Mouse (Mus musculus): ENCODE measurements at regions not wholly inside any gene's neighbourhood (a gene's known extent, or its start where the extent isn't known, plus 50 kb on each side); places are given as distances from the start of the nearest gene placed in this dataset.

- Histone ChIP-seq H3K4me3 (ENCODE audit: insufficient read depth, poor library complexity, severe bottlenecking) (no peak overlapping the region), H3ac (ENCODE audit: control insufficient read depth, insufficient read length, low read depth) (no peak overlapping the region), H3K79me2 (ENCODE audit: control insufficient read depth, insufficient read depth) (no peaks in the 10 kb centered on the region), H3K36me3 (ENCODE audit: control insufficient read depth, insufficient read depth) (no peaks in the 10 kb centered on the region), H3K79me3 (ENCODE audit: low read depth) (no peaks in the 10 kb centered on the region), H3K27me3 (ENCODE audit: control insufficient read depth, insufficient read depth, insufficient read length) (no peaks in the 10 kb centered on the region)
- TF ChIP-seq CEBPB (IDR thresholded peaks at IDR 0.05; ENCODE audit: low read depth) = no peak
- no peak for TF ChIP-seq USF1 (IDR thresholded peaks at IDR 0.05; ENCODE audit: low read depth)
- no peak for TF ChIP-seq MYOD1 (IDR thresholded peaks at IDR 0.05; ENCODE audit: control insufficient read depth, insufficient read length, low read depth)
- TF ChIP-seq MYOG (IDR thresholded peaks at IDR 0.05; ENCODE audit: control insufficient read depth, extremely low read depth, insufficient read length) = no peak
- TF ChIP-seq MAX (IDR thresholded peaks at IDR 0.05) = no peak
- no peak for TF ChIP-seq CTCF (IDR thresholded peaks at IDR 0.05; ENCODE audit: control insufficient read depth, insufficient read depth, insufficient read length)
- no peak for TF ChIP-seq FOSL1 (IDR thresholded peaks at IDR 0.05; ENCODE audit: insufficient read depth, low read length, poor library complexity, severe bottlenecking)
These were observed 196.9 kb downstream of the Sec61b start for GRCm38 (mm10) chr4:47671362-47671761.

- Histone ChIP-seq H3K4me3 (ENCODE audit: insufficient read depth, poor library complexity, severe bottlenecking) (no peak overlapping the region), H3K79me3 (ENCODE audit: low read depth) (no peaks in the 10 kb centered on the region), H3K27me3 (ENCODE audit: control insufficient read depth, insufficient read depth, insufficient read length) (no peaks in the 10 kb centered on the region), H3ac (ENCODE audit: control insufficient read depth, insufficient read length, low read depth) (no peak overlapping the region), H3K36me3 (ENCODE audit: control insufficient read depth, insufficient read depth) (no peaks in the 10 kb centered on the region), H3K79me2 (ENCODE audit: control insufficient read depth, insufficient read depth) (no peaks in the 10 kb centered on the region)
- TF ChIP-seq CEBPB (IDR thresholded peaks at IDR 0.05; ENCODE audit: low read depth) = no peak
- TF ChIP-seq MYOG (IDR thresholded peaks at IDR 0.05; ENCODE audit: control insufficient read depth, extremely low read depth, insufficient read length) = no peak
- TF ChIP-seq MAX (IDR thresholded peaks at IDR 0.05) = no peak
- no peak for TF ChIP-seq FOSL1 (IDR thresholded peaks at IDR 0.05; ENCODE audit: insufficient read depth, low read length, poor library complexity, severe bottlenecking)
These were observed 206.7 kb downstream of the Sec61b start for GRCm38 (mm10) chr4:47681141-47681540.

GRCm38 (mm10) chr4:47691207-47691606 is 216.7 kb downstream of the Sec61b start:
- H3K4me3 ChIP-seq (ENCODE audit: insufficient read depth, poor library complexity, severe bottlenecking) = no peak overlapping the region
- H3K27me3 ChIP-seq (ENCODE audit: control insufficient read depth, insufficient read depth, insufficient read length) = no peaks in the 10 kb centered on the region
- no peaks in the 10 kb centered on the region for H3K79me2 ChIP-seq (ENCODE audit: control insufficient read depth, insufficient read depth)
- no peak overlapping the region for H3ac ChIP-seq (ENCODE audit: control insufficient read depth, insufficient read length, low read depth)
- no peaks in the 10 kb centered on the region for H3K79me3 ChIP-seq (ENCODE audit: low read depth)
- TF ChIP-seq CTCF (IDR thresholded peaks at IDR 0.05; ENCODE audit: control insufficient read depth, insufficient read depth, insufficient read length) (no peak), MYOG (IDR thresholded peaks at IDR 0.05; ENCODE audit: control insufficient read depth, extremely low read depth, insufficient read length) (no peak), MAX (IDR thresholded peaks at IDR 0.05) (no peak), CEBPB (IDR thresholded peaks at IDR 0.05; ENCODE audit: low read depth) (no peak), FOSL1 (IDR thresholded peaks at IDR 0.05; ENCODE audit: insufficient read depth, low read length, poor library complexity, severe bottlenecking) (no peak), MYOD1 (IDR thresholded peaks at IDR 0.05; ENCODE audit: control insufficient read depth, insufficient read length, low read depth) (no peak), USF1 (IDR thresholded peaks at IDR 0.05; ENCODE audit: low read depth) (no peak)
- no peaks in the 10 kb centered on the region for H3K36me3 ChIP-seq (ENCODE audit: control insufficient read depth, insufficient read depth)

- Histone ChIP-seq H3ac (ENCODE audit: control insufficient read depth, insufficient read length, low read depth) (no peak overlapping the region), H3K36me3 (ENCODE audit: control insufficient read depth, insufficient read depth) (no peaks in the 10 kb centered on the region), H3K27me3 (ENCODE audit: control insufficient read depth, insufficient read depth, insufficient read length) (no peaks in the 10 kb centered on the region), H3K4me3 (ENCODE audit: insufficient read depth, poor library complexity, severe bottlenecking) (no peak overlapping the region), H3K79me3 (ENCODE audit: low read depth) (no peaks in the 10 kb centered on the region), H3K79me2 (ENCODE audit: control insufficient read depth, insufficient read depth) (no peaks in the 10 kb centered on the region)
- no peak for TF ChIP-seq USF1 (IDR thresholded peaks at IDR 0.05; ENCODE audit: low read depth)
- TF ChIP-seq FOSL1 (IDR thresholded peaks at IDR 0.05; ENCODE audit: insufficient read depth, low read length, poor library complexity, severe bottlenecking) = no peak
- no peak for TF ChIP-seq CEBPB (IDR thresholded peaks at IDR 0.05; ENCODE audit: low read depth)
- TF ChIP-seq CTCF (IDR thresholded peaks at IDR 0.05; ENCODE audit: control insufficient read depth, insufficient read depth, insufficient read length) = no peak
- no peak for TF ChIP-seq MYOG (IDR thresholded peaks at IDR 0.05; ENCODE audit: control insufficient read depth, extremely low read depth, insufficient read length)
- no peak for TF ChIP-seq MYOD1 (IDR thresholded peaks at IDR 0.05; ENCODE audit: control insufficient read depth, insufficient read length, low read depth)
- no peak for TF ChIP-seq MAX (IDR thresholded peaks at IDR 0.05)
These were observed 218.2 kb downstream of the Sec61b start for GRCm38 (mm10) chr4:47692654-47693053.

- Histone ChIP-seq H3K4me3 (ENCODE audit: insufficient read depth, poor library complexity, severe bottlenecking) (no peak overlapping the region), H3K27me3 (ENCODE audit: control insufficient read depth, insufficient read depth, insufficient read length) (no peaks in the 10 kb centered on the region)
- TF ChIP-seq USF1 (IDR thresholded peaks at IDR 0.05; ENCODE audit: low read depth) (no peak), FOSL1 (IDR thresholded peaks at IDR 0.05; ENCODE audit: insufficient read depth, low read length, poor library complexity, severe bottlenecking) (no peak), MYOG (IDR thresholded peaks at IDR 0.05; ENCODE audit: control insufficient read depth, extremely low read depth, insufficient read length) (no peak), CTCF (IDR thresholded peaks at IDR 0.05; ENCODE audit: control insufficient read depth, insufficient read depth, insufficient read length) (no peak), MYOD1 (IDR thresholded peaks at IDR 0.05; ENCODE audit: control insufficient read depth, insufficient read length, low read depth) (no peak), MAX (IDR thresholded peaks at IDR 0.05) (no peak), CEBPB (IDR thresholded peaks at IDR 0.05; ENCODE audit: low read depth) (no peak)
These were observed 218.8 kb downstream of the Sec61b start for GRCm38 (mm10) chr4:47693221-47693620.

GRCm38 (mm10) chr4:47697071-47697470 is 222.6 kb downstream of the Sec61b start:
- H3K79me2 ChIP-seq (ENCODE audit: control insufficient read depth, insufficient read depth) = no peaks in the 10 kb centered on the region
- no peak overlapping the region for H3K4me3 ChIP-seq (ENCODE audit: insufficient read depth, poor library complexity, severe bottlenecking)
- H3K27me3 ChIP-seq (ENCODE audit: control insufficient read depth, insufficient read depth, insufficient read length) = no peaks in the 10 kb centered on the region
- no peak for TF ChIP-seq MYOG (IDR thresholded peaks at IDR 0.05; ENCODE audit: control insufficient read depth, extremely low read depth, insufficient read length)
- no peak for TF ChIP-seq FOSL1 (IDR thresholded peaks at IDR 0.05; ENCODE audit: insufficient read depth, low read length, poor library complexity, severe bottlenecking)
- TF ChIP-seq MAX (IDR thresholded peaks at IDR 0.05) = no peak
- TF ChIP-seq USF1 (IDR thresholded peaks at IDR 0.05; ENCODE audit: low read depth) = no peak
- no peak for TF ChIP-seq CEBPB (IDR thresholded peaks at IDR 0.05; ENCODE audit: low read depth)
- TF ChIP-seq CTCF (IDR thresholded peaks at IDR 0.05; ENCODE audit: control insufficient read depth, insufficient read depth, insufficient read length) = no peak
- no peak for TF ChIP-seq MYOD1 (IDR thresholded peaks at IDR 0.05; ENCODE audit: control insufficient read depth, insufficient read length, low read depth)
- no peaks in the 10 kb centered on the region for H3K36me3 ChIP-seq (ENCODE audit: control insufficient read depth, insufficient read depth)
- no peak overlapping the region for H3ac ChIP-seq (ENCODE audit: control insufficient read depth, insufficient read length, low read depth)
- H3K79me3 ChIP-seq (ENCODE audit: low read depth) = no peaks in the 10 kb centered on the region

More at GRCm38 (mm10) chr4:47693221-47693620, 218.8 kb downstream of the Sec61b start:
- Histone ChIP-seq H3K36me3 (ENCODE audit: control insufficient read depth, insufficient read depth) (no peaks in the 10 kb centered on the region), H3K79me2 (ENCODE audit: control insufficient read depth, insufficient read depth) (no peaks in the 10 kb centered on the region), H3ac (ENCODE audit: control insufficient read depth, insufficient read length, low read depth) (no peak overlapping the region), H3K79me3 (ENCODE audit: low read depth) (no peaks in the 10 kb centered on the region)
